Comparison of ENCODE assay signal across 8 mouse cellular contexts in the genomic region with DNA sequence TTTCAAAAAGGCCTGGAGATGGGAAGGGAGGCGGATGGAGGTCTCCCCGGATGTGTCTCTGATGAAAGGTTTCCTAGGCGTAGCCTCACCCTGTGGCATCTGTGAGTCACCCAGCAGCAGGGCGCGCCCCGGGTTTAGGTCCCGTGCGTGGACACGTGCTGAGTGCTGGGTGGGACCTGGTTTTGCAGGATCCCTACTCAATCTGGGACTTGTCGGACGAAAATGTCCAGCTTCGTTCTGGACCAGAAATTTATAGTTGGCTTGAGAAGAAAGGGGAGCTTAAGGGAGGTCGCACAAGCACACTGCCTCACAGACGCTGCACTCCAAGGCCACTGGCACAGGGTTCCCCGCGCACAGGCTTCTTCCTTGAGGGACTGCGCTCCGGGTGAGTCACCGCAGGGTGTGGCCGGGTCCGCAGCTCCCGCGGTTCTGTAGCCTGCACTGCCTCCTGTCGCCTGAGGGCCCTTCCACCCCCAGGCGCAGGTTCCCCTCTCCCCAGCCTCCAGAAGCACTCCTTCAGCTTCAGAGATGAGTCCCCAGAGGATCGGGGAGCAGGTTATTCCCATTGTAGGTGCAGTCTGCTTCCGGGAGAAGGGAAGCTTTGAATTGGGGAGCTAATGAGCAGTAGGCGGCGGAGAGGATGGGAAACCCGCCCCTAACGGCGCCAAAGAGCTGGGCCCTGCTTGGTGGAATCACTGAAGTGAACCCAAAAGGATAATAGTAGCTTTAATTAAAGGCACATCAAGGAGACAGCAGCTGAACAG. TPM values are rescaled to one million over a fixed set of nuclear protein-coding genes. Genes with fewer than 3 reads are reported as not detected.
DNase-seq lines count a peak whose midpoint lies in the region; TF ChIP-seq lines count a peak whose summit lies in the region.

No protein-coding gene starts in this region.

- TF ChIP-seq POLR2A in cerebellum, adult 2 months (IDR thresholded peaks at IDR 0.05; ENCODE audit: borderline replicate concordance, insufficient read depth, low read length): no peak; the same call in 1 of the 2 replicates

- H3K4me1 ChIP-seq in cerebellum, adult 2 months (ENCODE audit: control insufficient read depth, insufficient read depth, low read length): peaks cover 2% of the 10 kb centered on the region; the same call in 1 of the 2 replicates
- H3K4me1 ChIP-seq in hindbrain, embryonic 10.5 days (replicated peaks): peaks cover 12% of the 10 kb centered on the region

- WGBS in cerebellum, adult 2 months: 2% methylated on average over 32 of the region's 32 CpGs
- 3% methylated on average over 32 of the region's 32 CpGs for WGBS in hindbrain, embryonic 10.5 days

- H3K27ac ChIP-seq in cerebellum, adult 2 months (ENCODE audit: insufficient read depth, low read length): peak overlapping the region; percentile 85
- H3K27ac ChIP-seq in hindbrain, embryonic 10.5 days: peak overlapping the region; percentile 79

- TF ChIP-seq CTCF in cerebellum, adult 2 months (IDR thresholded peaks at IDR 0.05; ENCODE audit: borderline replicate concordance, insufficient read depth, low read depth, low read length): no peak

- H3K4me3 ChIP-seq in cerebellum, adult 2 months (replicated peaks; ENCODE audit: insufficient read depth, low read depth, low read length): peak overlapping the region; percentile 71
- H3K4me3 ChIP-seq in hindbrain, embryonic 10.5 days: peak overlapping the region; percentile 52

- H3K9me3 ChIP-seq in hindbrain, embryonic 10.5 days: no peaks in the 10 kb centered on the region

- no peaks in the 10 kb centered on the region for H3K27me3 ChIP-seq in cerebellum, adult 2 months (ENCODE audit: control insufficient read depth, insufficient read depth, low read length)
- H3K27me3 ChIP-seq in hindbrain, embryonic 10.5 days (ENCODE audit: insufficient read depth, poor library complexity, severe bottlenecking): peaks cover 16% of the 10 kb centered on the region

- peak; percentile 85 for DNase-seq in NIH3T3 (ENCODE audit: low read depth)
- peak; percentile 70 to 73 for DNase-seq in cerebellum, adult 2 months
- peak; percentile 34 to 48 for DNase-seq in frontal cortex, postnatal 10 days (ENCODE audit: low spot score in 2 of 2)
- DNase-seq in hindbrain, embryonic 10.5 days (ENCODE audit: low spot score): peak; percentile 67
- peak; percentile 29 to 38 for DNase-seq in layer of hippocampus, postnatal 36 days
- DNase-seq in lung, postnatal 14 days: peak; percentile 71
- DNase-seq in retina, adult 2 months (ENCODE audit: low read depth, low spot score): peak; percentile 9
- peak; percentile 26 for DNase-seq in yolk sac, embryonic 10.5 days (ENCODE audit: low spot score)

- H3K36me3 ChIP-seq in hindbrain, embryonic 10.5 days: no peaks in the 10 kb centered on the region

RNA-seq across cellular contexts. Expression of a gene that starts 8.4 kb away (rescaled TPM):
- not detected in 2 replicates for polyA plus RNA-seq in cerebellum, adult 2 months (2012; rRNA removed)
- not detected in 2 replicates for polyA plus RNA-seq in hindbrain, embryonic 10.5 days (2016; fragmentation: Nextera tagmentation; extraction: Ambion mirVana)
- total RNA-seq in layer of hippocampus, postnatal 36 days (2021): not detected

RNA-seq across cellular contexts. Expression of a gene that starts 10.9 kb away (rescaled TPM):
- polyA plus RNA-seq in cerebellum, adult 2 months (2012; rRNA removed): 132 and 163 TPM in 2 replicates
- 51.0 and 125 TPM in 2 replicates for polyA plus RNA-seq in hindbrain, embryonic 10.5 days (2016; fragmentation: Nextera tagmentation; extraction: Ambion mirVana)
- total RNA-seq in layer of hippocampus, postnatal 36 days (2021): 1 to 10 TPM; 5.9 to 6.5 TPM

RNA-seq across cellular contexts. Expression of a gene that starts 11.6 kb away (rescaled TPM):
- polyA plus RNA-seq in cerebellum, adult 2 months (2012; rRNA removed): 2.4 and 3.6 TPM in 2 replicates
- 7.0 and 8.5 TPM in 2 replicates for polyA plus RNA-seq in hindbrain, embryonic 10.5 days (2016; fragmentation: Nextera tagmentation; extraction: Ambion mirVana)
- 1 to 10 TPM; 3.1 to 4.2 TPM for total RNA-seq in layer of hippocampus, postnatal 36 days (2021)

RNA-seq across cellular contexts. Expression of a gene that starts 53.1 kb away (rescaled TPM):
- 192 and 196 TPM in 2 replicates for polyA plus RNA-seq in cerebellum, adult 2 months (2012; rRNA removed)
- polyA plus RNA-seq in hindbrain, embryonic 10.5 days (2016; fragmentation: Nextera tagmentation; extraction: Ambion mirVana): 77.9 and 82.0 TPM in 2 replicates
- 100 to 1,000 TPM; 309 to 341 TPM for total RNA-seq in layer of hippocampus, postnatal 36 days (2021)

RNA-seq across cellular contexts. Expression of a gene that starts 53.4 kb away (rescaled TPM):
- polyA plus RNA-seq in cerebellum, adult 2 months (2012; rRNA removed): 4.3 and 4.5 TPM in 2 replicates
- polyA plus RNA-seq in hindbrain, embryonic 10.5 days (2016; fragmentation: Nextera tagmentation; extraction: Ambion mirVana): 6.1 and 10.0 TPM in 2 replicates
- total RNA-seq in layer of hippocampus, postnatal 36 days (2021): 10 to 100 TPM; 12.5 to 13.5 TPM

Comparison
In these comparisons a context has a peak if more than half of its experiments do, and no peak if none do; other contexts are left out.
1. Peak in every context shown above with its lines: DNase-seq, H3K4me3 ChIP-seq and H3K27ac ChIP-seq.
2. DNase-seq: peak in every context shown above with its lines; median percentile 85 in NIH3T3; 72 in cerebellum, adult 2 months; 71 in lung, postnatal 14 days; 67 in hindbrain, embryonic 10.5 days; 41 in frontal cortex, postnatal 10 days; 34 in layer of hippocampus, postnatal 36 days; 26 in yolk sac, embryonic 10.5 days; 9 in retina, adult 2 months.